Mouse (Mus musculus): ENCODE results near the gene Flywch1.
"Not testable (repeated sequence)": the region's sequence is repeated elsewhere in the genome, so short reads cannot be mapped to it uniquely, and the experiment has no call there.

Flywch1 gene

DNA sequence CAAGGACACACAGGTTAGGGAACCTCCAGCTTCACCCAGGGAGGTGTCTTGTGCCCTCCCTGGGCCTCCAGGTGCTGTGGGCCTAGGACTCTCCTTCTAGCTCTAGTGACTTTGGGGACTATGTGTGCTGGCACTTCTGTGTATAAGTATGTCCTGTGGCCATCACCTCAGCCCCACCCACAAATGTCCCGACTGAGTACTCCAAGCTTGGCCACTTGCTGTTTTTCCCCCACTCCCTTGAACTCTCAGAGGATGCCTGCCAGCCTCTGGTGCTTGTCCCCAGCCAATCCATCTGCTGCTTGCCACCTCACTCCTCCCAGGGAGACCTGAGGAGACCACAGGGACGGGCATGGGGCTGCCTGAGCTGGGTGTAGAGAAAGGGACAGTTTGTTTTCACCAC lies 7.0 kb upstream of the Flywch1 start:
- no peak for DNase-seq (ENCODE audit: low spot score in 2 of 2)

DNA sequence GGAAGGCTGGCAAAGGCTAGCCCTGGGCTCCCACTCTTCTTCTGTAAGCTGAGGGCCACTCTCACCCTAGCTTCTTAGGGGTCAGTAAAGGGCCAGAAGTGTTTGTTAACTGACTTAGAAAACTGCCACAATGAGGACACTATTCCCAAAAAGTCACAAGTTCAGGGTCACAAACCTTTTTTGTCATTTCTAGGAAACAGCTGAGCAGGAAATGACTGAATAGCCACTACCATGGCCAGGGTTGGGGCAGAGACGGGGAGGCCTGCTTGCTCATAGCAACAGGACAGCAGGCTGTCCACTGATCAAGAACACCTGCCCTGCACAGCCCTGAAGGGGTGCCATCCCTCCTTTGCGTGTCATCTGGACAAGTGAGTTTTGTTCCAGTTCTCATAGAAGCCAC lies 5.7 kb upstream of the Flywch1 start:
- DNase-seq (ENCODE audit: low spot score in 2 of 2): no peak

DNA sequence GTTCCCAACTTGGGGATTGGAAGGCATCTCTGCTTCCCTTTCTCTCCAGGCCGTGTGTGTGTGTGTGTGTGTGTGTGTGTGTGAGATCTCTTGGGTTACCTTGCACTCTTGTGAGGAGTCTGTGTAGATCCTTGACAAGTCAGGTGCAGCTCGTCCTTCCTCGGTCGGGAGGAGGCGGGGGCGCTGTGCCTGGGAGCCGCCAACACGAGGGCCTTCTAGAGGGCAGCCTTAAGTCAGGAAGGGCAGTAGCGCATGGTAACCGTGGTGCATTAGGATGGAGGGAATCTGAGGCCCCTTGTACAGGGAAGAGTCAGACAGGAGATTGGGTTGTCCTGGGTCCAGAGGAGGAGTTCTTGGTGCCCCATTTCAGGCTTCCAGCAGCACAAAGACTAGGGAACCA lies 4.8 kb upstream of the Flywch1 start:
- DNase-seq (ENCODE audit: low spot score in 2 of 2): no peak

DNA sequence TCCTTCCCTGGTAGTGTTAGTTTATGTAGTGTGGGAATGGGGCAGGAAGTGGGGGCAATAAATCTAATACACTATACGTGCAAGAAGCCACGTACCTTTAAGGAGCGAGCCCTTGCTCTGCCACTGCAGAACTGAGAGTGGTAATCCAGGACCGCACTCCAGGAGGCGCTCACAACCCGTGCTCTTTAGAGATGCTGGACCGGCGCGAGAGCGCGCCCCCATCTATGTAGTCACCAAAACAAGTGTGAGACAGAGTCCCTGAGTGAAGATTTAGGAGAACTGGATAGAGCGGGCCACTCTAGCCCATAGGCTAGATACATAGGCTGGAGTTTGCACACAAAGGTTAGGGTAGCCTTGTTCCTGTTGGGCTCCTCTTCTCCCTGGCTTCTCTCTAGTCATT lies 2.7 kb upstream of the Flywch1 start:
- DNase-seq (ENCODE audit: low spot score in 2 of 2): peak; percentile 78 to 86

DNA sequence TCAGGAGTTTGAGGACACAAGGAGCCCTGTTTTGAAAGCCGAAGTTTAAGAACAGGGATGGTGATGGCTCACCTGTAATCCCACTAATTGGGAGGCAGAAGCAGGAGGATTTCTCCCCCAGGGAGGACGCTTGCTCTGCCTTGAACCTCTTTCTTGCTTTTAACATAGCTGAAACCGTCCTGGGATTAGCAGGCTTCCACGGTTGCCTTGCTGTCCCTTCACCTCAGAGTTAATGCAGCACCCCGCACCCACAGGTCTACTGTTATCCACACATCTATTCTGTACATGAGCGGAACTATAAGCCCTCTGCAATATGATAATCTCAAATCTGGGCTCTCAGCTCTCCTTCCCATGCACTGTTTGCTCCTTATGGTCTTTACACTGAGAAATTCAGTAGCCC lies 2.3 kb upstream of the Flywch1 start:
- no peak for DNase-seq (ENCODE audit: low spot score in 2 of 2)

DNA sequence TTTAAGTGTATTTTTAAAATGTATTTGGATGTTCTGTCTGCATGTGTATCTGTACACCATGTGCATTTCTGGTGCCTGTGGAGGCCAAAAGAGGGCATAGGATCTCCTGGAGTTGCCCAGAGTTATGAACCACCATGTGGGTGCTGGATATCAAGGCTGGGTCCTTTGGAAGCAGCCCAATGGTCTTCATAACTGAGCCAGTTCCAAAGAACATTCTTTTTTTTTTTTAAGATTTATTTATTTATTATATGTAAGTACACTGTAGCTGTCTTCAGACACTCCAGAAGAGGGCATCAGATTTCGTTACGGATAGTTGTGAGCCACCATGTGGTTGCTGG lies 786 bp upstream of the Flywch1 start:
- not testable (repeated sequence) for DNase-seq (ENCODE audit: low spot score in 2 of 2)

DNA sequence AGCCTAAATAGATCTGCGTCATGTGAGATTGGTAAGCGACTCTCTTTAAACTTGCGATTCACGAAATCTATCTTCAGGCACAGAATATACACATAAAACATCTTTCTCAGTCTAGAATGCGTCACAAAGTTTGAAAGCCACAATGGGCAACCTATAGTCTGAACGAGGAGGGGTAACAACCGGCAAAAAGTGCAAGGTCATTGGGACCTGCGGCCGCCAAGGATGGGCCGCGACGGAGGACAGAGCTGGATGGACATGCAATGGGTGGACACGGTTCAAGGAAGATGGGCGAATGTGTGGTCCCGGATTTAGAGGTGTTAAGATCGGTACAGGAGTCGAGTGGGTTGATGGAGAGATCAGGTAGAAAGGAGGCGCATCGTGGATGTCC lies 512 bp downstream of the Flywch1 start:
- DNase-seq (ENCODE audit: low spot score in 2 of 2): peak in 1 of 2 experiments; percentile 51

DNA sequence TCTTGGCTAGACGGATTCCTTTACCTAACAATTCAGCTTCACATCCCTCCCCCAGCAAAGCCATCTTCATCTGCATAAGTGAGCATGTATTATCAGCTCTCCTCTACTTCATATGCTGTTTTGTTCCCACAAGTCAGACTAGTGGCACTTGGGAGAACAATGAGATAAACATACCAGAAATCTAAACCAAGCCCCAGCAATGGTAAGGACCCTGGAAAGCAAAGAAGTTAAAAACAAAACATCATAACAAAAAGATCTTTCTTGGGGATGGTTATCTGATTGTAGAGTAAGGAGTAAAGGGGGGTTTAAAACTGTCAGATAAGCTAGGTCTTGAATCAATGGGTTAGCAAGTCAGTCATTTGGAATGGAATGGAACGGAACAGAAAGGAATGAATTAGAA lies 909 bp downstream of the Flywch1 start:
- no peak for DNase-seq (ENCODE audit: low spot score in 2 of 2)

DNA sequence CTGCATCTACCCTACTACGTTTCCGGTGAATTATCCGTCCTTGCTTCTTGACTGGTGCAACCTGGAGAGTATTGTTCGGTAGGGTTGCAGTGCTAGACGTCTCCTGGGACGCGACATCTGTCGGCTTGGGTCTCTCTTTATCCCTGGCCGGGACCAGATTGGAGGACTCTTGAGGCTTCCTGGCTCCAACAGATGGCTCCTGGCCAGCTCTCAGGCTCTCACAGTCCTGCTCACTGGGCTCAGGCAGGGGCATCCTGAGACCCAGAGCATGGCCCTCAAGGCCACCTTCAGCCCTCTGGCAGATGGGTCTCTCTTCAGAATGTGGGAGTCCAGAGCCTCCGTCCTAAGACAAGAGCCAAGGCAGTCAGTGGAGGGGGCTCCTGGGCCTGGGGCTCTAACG lies 8.4 kb downstream of the Flywch1 start:
- no peak for DNase-seq (ENCODE audit: low spot score in 2 of 2)

DNA sequence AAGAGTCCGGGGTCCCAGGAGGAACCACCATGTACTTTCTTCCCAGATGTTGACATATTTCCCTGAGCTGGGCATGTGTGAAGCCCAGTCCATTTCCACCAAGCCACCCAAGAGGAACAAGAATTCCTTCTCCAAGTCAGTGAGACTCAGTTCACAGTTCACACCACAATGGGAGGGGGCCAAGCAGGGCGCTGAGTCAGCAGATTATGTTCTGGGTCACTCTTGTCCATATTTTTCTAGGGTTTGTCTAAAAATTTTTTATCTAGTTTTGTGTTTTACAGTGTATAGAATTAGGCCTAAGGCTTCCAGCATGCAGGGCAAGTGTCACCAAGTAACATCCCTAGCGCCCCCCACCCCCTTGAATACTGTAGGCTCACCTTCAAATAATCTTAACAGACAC lies 10.2 kb downstream of the Flywch1 start:
- no peak for DNase-seq (ENCODE audit: low spot score in 2 of 2)

DNA sequence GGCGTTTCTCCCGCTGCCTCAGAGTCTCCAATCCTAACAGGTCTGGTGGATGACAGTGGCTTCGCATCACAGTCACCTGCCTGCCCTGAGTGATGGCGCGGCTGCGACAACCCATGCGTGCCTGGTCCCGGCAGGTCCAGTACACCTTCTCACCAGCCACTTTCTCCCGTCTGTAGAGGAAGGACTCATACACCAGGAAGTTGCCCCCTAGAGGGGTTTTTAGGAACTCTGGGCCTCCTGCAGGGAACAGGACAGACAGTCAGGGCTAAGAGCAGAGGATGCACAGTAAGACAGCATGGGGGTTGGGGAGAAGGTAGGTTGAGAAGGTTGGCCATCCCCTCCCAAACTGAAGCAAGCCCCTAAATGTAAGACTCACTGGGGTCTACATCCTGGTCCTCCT lies 11.2 kb downstream of the Flywch1 start:
- no peak for DNase-seq (ENCODE audit: low spot score in 2 of 2)

DNA sequence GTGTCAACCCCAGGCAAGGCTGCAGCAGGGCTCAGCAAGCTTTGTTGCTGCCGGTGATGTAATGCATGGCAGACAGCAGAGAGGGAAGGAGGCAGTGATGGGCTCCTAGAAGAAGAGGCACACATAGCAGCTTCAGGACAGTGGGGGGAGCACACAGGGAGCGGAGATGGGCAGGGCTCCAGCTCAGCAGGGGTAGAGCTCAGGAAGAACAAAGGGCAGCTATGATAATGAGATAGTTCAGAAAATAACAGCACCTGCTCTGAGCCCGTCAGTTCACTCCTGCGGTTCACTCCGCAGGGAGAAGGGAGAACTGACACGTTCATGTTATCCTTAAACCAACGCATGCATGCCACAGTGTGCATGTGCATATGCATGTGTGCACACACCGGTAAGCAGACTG lies 12.6 kb downstream of the Flywch1 start:
- DNase-seq (ENCODE audit: low spot score in 2 of 2): no peak

DNA sequence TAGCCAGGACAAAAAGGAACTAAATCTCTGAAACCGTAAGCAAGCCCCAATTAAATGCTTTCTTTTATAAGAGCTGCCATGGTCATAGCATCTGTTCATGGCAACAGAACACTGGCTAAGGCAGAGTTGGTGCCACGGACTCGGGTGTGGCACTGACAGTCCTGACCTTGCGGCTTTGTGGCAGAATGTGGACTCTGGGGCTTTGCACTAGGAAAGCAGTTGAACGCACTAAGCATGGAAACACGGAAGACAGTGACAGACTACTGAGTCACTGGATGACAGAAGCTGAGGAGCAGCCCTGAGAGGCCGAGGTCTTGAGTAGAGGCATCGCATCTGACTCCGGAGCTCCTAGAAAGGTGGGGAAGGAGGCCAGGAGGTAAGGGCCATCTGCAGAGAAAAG lies 13.8 kb downstream of the Flywch1 start:
- no peak for DNase-seq (ENCODE audit: low spot score in 2 of 2)

DNA sequence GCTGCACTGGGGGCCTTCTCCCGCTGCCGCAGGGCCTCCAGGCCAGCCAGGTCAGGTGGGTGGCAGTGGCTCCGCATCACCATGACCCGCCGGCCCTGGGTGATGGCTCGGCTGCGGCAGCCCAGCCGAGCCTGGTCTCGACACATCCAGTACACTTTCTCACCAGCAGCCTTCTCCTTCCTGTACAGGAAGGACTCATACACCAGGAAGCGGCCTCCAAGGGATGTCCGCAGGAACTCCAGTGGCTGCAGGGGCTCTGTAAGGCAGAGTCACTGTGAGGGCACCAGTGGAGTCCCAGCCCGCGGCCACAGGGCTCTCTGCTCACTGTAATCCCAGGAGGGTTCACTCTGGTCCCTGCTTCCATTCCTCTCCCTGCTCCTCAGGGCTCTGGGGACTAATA lies 15.7 kb downstream of the Flywch1 start:
- DNase-seq (ENCODE audit: low spot score in 2 of 2): no peak

DNA sequence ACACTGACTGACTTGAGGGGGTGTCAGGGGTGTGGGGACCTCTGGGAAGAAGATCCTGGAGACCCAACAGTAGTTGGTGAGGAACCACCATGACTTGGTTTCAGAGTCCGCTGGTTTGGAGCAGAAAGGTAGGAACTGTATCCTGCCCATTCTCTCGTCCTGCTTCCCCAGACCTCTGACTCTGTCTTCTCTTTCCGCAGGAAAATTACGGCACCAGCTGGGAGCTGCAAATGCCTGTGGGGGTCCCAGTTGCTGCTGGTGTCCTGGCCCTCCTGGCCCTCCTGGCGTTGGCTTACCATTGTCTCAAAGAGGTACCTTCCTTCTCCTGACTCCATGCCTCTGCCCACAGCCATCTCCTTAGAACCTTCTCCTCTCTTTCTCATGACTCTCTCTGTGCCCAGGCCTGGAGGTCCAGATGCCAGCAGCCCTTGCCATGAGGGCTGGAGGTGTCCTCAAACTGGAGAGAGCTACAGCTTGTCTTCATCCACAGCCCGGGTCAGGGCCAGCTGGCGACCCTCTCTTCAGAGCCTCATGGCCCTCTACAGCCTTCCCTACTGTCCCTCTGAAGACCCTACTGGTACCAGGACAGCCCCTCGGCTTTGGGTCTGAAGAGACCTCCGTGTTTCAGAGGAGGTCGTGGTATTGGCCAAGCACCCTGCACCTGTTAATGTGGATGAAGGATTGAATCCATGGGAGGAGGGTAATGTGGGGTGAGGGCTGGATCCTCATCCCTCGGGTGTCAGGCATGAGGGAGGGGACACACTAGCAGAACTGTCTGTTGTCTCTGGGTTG lies 21.8 kb downstream of the Flywch1 start:
- DNase-seq (ENCODE audit: low spot score in 2 of 2): no peak

DNA sequence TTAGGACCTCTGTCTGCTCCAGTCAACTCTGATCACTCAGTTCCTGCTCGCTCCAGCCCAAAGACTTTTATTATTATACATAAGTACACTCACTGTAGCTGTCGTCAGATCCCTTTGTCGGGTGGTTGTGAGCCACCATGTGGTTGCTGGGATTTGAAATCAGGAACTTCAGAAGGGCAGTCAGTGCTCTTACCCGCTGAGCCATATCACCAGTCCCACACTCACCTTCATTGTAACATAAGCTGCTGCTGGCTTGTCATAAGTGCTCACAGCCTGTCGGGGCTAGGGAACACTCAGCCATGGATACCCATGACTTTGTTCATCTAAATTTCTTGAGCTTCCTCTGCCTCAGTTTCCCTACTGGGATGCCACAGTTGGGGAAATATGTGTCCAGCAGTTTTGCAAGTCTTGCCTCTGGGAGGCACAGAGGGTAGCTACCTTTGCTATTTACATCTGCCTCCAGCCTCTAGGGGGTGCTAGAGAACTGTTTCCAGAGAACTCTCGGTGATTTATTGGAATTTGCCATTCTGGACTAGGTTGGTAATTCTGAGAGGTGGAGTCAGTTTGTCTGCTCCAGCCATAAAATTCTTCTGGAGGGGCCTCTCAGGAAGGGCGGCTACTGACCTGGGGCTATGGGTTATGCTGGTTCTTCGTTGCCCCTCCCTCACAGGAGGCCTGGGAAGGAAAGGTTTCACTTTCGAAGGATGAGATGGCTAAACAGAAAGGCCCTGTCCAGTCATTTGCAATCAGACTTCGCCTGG lies 22.6 kb downstream of the Flywch1 start:
- peak; percentile 66 to 79 for DNase-seq (ENCODE audit: low spot score in 2 of 2)

DNA sequence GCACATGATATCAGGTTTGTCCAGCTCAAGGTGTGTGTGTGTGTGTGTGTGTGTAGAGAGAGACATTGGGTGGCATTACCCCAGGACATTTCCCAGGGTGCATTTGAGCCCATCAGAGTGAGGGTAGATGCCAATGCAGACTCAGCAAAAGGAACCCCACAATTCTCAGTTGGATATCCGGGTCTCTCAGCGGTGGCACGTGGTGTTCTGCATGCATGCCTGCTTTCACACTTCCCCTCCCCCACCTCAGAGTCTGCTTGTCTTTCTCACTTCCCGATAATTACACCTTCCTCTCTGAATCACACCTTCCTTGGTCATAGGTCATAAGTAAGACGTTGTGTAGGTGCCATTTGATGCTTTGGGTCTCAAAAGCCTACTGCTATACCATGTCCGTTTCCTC lies 23.4 kb downstream of the Flywch1 start:
- no peak for DNase-seq (ENCODE audit: low spot score in 2 of 2)

DNA sequence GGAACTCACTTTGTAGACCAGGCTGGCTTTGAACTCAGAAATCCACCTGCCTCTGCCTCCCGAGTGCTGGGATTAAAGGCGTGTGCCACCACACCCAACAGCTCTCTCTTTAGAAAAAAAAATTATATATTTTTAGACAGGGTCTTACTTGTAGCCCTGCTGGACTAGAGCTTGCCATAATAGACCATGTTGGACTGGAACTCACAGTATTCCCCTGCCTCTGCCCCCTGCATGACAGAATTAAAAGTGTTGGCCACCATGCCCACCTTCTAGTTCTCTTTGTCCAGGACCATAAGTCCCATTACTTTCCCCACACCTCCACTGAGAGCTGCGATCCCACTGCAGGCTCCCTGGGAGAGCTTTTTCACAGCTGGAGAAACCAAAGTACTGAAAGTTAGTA lies 23.9 kb downstream of the Flywch1 start:
- no peak for DNase-seq (ENCODE audit: low spot score in 2 of 2)

DNA sequence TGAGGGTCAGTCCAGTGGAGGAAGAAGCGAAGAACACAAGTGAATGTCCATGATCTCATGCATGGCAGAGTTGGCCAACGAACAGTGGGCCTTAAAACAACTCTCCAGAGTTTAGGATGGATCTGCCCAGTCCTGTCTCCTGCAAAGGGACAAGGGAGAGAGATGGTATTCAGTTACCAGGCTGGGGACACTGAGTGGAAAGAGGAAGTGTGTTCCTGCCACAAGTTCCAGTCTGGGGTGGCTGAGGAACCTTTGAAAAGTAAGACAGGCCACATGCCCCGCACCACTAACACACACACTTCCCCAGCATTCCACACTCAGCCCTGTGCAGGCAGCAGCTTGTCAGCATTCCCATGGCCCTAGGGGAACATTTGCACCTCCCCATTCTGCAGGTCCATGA lies 24.6 kb downstream of the Flywch1 start:
- no peak for DNase-seq (ENCODE audit: low spot score in 2 of 2)

DNA sequence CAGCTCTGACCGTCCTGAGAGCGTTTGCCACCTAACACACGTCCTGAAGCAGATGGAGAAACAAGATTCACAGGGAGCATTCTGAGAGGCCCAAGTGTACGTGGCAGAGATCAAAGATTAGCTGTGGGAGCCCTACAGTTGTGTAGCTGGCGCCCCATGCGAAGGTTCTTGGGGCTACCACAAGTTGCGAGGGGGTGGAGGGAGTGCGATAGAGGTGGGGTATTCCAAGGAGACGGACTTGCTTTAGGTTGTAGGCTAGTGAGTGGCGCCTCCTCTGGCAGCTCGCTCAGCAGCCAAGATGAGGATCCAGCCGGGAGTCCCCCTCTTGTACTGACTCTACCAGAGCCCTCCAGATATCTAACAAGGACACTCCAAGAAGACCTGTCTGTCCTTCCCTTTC lies 25.1 kb downstream of the Flywch1 start:
- DNase-seq (ENCODE audit: low spot score in 2 of 2): no peak

DNA sequence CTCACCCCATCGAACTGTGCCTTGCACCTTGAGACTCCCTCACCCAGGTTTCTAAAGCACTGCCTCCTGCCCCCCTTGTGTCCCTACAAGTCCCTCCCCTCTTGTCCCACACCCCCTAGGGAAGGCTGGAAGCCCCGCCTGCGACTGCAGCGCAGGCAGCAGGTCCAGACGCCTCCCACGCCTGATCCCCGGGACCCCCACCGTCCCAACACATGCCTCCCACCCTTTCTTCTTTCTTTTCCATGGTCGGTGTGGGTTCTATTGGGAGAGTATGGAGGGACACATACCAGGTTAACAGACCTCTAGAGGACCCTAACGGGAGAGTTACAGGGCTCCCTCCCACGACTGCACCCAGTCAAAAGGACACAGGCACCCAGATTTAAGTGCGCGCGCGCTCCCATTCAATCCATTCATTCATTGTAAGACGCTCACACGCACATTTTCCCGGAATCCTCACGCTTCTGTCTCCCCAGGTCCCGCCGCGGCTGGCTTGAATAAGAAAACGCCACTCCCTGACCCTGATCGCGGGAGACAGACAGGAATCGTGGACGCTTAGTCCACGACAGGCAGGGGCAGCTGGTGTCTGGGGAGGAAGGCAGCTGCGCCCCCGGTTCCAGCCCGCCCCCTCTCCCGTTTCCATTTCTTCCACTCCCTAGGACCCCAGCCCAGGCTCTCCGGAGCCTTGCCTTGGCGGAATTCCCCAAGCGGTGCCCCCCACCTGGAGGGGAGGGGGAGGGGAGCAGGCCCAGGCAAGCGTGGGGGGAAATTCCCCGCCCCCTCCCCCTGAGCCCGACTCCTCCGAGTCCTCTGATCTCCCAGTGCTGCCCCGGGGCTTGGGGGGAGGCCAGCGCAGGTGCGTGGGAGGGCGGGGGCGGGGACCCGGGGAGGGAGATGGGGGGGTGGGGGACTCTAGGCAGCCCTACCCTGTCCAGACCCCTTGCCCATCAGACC lies 25.8 kb downstream of the Flywch1 start, which contains the start of gene Kremen2:
TSS of gene Kremen2 (minus strand) at position 533 of the 951 bp plus-strand sequence.
- DNase-seq (ENCODE audit: low spot score in 2 of 2): no peak

DNA sequence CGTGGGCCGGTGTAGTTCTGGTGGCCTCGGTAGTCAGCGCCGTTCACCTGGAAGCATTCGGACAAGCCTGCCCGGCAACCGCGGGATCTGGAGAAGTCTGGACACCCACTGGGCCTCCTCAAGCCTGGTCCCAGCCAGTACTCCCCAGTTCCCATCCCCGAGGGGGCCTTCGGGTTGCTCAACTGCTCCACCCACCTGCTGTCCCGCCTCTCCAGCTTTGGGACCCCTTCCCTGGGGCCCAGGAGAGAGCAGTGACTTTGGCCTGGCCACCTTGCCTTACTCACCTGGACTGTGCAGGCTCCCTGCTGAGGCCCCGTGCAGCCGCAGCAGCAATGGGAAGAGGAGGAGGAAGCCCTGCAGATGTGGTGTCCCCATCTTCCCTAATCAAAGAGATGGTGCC lies 26.8 kb downstream of the Flywch1 start:
- no peak for DNase-seq (ENCODE audit: low spot score in 2 of 2)

All from frontal cortex, postnatal 36 days (tissue).